Mouse (Mus musculus) v-Abl transformed pro-B cells (cell line): ENCODE measurements around the gene Snx13.

ENCODE experiments used
- in situ Hi-C, 2 experiments: fragments of 400-800 bp; cut with MboI; formaldehyde crosslinking; loops; one replicate each; pipeline ENCODE4 v1.15.1; 2025; ENCODE audit not compliant: unreplicated experiment in 2 of 2

The Snx13 gene

DNA sequence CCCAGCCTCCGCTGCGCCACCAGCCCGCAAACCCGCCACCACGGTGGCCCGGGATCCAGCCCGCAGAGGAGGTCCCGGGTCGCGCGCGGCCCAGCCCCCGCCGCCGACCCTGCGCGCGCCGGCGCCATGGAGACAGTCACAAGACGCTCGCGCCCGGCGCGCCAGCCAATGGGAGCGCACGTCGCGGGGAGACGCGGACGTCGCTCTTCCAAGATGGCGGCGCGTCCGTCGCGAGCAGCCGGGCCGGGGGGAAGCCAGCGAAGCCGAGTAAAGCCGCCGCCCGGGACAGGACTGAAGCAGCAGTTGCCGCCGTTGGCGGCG, at the start of gene Snx13:
TSS of gene Snx13 (plus strand) at position 188 of the 321 bp plus-strand sequence.
- in situ Hi-C loops: loop anchor here (10.0 to 25.0 kb wide), 3 partner anchors 98 to 1735 kb away; no protein-coding TSS in a partner anchor

DNA sequence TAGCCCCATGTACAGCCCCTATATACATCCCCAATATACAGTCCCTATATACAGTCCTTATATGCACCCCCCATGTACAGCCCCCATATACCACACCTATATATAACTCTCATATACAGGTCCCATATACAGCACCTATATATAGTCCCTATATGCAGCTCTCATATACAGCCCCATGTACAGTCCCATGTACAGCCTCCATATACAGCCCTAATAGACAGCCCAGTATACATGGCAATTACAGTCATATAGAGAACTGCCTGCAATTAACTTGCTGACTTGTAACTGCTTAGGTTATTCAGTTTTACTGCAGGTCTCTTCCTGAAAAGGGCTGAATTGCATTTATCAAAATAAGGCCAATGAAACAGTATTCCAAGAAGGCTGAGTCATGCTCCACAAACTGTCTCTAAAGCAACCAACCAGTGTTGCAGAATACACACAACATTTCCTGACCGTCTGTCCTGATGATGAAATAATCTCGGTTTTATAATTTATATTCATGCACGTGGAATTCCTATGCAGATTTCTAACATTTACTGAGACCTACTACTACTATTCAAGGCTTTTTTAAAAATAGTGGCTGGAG, 49.3 kb upstream of the Snx13 start:
- in situ Hi-C loops: no loop called here

DNA sequence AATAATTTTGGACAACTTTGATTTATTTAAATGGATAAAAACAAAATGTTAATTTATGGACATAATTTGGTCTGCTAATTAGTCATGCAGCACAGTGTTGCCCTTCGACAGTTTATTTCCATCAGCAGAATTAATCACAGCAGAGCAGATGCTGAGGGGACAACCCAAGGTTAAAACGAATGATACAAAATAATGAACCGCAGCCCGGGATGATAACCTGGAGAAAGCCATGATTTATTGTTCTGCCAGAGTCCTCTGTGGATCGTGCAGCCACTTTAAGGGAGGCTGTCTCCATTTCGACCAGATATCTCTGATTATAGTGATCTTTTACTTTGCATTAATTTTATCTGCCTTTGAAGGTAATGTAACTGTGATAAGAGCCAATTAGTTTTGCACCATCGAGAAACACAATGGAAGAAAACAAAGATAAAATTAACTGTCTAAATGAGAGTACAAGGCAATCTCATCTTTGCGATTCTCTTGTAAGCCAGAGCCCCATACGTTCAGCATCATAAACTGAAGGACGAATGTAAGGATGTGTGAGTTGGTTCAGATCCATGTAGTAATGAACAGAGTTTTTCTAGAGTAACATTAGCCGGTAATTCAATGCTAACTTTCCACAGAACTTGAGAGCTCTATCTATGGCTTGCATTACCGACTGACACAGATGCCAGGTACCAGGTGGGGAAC, 48.1 kb upstream of the Snx13 start:
- in situ Hi-C loops: no loop called here

DNA sequence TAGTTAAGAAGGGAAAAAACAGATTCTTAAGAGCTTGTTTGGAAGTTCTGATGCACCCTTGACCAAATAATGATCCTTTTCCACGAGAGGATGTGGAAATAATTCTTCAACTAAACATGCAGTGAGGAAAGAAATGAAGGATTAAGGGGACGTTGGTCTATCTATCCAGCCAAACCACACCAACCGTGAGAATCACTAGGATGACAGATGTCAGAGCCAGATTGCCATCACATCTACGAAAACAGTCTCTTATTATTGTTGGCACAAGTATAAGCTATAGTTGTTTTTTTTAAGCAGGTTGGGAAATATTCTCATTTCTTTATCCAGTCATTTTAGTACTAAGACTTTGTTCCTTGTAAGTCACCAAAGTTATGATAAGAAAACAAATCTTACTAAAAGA, 46.7 kb upstream of the Snx13 start:
- in situ Hi-C loops: no loop called here

DNA sequence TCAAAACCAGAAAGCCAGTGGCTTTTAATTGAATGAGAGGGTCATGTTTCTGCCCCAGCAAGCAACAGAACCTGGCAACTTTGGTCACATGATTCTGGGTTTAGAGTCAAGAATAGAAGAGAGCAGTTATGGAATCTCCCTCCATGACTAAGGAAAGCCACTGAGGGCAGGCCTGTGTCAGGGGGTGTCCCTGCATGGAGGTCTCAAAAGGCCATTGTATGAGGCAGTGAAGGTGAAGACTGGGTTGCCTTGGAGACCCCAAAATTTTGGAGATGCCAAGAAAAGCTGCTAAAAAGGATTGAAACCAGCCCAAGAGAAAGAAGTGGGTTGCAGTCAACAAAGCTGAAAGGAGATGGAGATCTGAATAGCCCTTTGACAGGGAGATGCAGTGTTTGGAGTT, 41.2 kb upstream of the Snx13 start:
- in situ Hi-C loops: no loop called here

DNA sequence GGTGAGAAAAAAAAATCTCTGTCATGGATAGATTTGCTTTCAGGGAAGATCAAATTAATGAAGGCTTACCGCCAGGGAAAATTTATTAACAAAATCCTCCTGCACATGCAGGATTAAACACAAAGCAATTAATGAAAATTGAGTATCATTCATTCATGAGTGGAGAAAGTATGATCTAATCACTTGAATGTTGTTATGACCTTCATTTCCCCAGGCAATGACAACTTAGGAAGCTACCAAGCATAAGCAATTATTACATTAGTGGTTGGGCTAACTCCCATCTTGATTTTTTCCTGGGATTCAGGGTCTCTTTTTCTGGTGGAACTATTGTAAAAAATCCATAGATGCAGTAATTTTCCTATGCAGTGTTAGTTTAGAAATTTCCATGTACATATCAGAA, 39.1 kb upstream of the Snx13 start:
- in situ Hi-C loops: no loop called here

DNA sequence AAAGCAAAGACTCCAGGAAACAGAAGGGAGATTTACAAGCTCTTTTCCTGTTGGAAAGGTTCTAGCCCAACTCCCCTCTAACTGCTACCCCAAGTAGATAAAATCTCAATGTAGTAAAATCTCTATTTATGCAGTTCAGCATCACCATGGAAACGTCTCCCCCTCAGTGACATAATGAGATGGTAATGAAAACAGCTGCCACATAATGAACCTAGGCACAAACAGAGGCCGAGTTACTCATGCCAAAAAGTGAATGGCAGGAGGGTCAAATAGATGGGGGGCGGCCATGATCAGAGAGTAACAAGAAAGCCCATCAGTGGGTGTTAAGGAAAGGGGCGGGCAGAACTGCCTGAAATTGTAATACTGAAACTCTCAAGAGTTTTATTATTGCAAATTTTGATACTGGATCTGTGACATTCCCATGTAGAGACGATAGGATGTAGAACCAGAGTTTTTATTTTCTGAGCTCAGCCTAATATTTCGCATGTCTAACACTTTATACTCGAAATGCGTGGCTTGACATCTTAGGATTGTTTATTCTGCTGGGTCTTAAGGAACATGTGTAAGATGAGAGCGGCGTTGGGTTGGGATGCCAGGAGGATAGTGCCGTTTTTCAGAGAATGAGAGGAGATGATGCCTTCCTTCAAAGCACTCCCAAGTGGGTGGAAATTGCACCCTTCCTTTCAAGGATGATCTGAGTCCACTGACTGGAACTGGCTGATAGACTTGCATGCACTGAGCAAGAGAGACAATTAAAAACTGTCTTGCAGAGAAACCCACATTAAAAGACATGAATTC, 38.4 kb upstream of the Snx13 start:
- in situ Hi-C loops: no loop called here

DNA sequence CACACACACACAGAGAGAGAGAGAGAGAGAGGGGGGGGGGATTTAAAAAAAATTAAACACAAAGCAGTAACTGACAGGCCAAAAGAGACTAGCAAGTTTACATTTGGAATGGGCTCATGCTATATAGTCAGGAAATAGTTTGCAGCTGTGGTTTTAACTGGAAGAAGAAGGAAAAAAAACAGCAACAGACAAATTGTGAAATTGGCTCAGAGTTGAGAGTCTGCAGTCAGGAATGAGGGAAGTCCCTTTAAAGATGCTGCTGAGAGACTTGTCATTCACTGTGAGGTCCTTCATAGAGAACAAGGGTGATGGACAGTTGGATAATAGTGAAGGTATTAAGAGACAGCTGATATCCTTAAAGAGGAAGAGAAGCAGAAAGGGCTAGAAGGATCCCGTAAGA, 35.5 kb upstream of the Snx13 start:
- in situ Hi-C loops: loop anchor here in 1 of 2 experiments (10.0 kb wide), 1 partner anchor 347 kb away; no protein-coding TSS in a partner anchor

DNA sequence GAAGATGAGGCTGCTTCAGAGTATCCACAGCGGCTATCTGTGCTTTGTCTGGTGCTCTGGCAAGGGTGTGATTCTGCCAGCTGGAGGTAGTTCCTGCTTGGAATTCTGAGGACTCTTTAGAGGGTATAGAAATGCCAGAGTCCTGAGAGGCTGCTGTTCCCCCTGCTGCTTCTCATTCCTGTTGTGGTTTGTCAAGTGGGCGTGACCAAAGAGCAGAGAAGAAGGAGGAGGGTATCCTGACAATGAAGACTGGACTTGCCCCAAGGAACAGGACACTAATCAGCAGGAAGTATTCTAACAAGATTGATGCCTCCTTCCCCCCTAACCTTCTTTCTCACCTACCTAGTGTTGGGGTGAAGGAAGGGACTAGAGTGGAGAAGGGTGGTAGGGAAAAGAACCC, 33.0 kb upstream of the Snx13 start:
- in situ Hi-C loops: loop anchor here in 1 of 2 experiments (10.0 kb wide), 1 partner anchor 349 kb away; no protein-coding TSS in a partner anchor

DNA sequence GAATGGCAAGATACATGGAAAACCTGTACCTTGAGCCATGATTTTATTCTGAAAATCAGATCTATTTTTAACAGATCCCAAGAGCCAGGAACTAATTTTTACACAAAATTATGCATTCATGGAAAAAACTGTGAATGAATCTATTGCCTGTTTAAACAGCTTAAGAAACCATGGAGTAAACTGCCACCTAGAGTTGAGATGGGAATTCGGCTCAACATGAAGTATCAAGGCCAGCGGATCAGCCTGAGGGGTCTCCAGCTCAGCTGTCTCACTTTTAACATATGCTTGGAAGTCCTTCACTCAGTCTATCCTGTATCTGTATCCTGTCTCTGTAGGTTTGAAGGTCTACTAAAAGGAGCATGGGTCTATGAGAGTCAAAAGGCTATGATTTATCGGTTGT, 30.9 kb upstream of the Snx13 start:
- in situ Hi-C loops: loop anchor here in 1 of 2 experiments (10.0 kb wide), 1 partner anchor 351 kb away; no protein-coding TSS in a partner anchor

DNA sequence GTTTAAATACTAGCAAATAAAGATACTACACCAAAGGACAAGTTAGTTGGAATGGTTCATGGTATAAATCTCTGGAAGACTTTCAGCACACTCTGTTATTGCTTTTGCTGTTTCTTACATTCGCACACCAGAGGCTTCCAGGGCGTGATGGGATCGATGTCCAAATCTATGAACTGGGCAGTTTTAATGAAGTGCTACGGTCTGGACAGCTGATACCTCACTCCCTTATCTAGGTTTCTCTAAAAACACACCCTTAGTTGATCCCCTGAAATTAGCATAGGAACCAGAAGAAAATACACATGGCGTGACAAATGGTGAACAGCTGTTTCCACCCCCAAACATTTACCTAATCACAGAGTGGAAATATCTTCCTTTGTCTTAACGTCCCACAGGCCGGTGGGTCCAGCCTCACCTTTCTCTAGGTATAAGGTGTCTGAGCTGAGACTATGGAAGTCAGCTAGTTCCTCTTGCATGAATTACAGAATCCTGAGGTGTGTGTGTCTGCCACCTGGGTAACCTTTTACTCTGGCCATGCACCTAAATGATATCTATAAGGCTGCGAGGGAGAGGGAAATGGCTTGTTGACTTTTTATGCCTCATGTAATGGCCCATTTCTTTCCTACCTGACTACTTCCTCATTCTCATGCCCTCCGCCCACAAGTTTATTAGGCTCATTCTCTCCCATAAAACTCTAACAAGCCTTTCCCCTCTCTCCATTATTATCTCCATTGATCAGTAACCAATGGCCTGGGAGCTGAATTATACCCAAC, 30.3 kb upstream of the Snx13 start:
- in situ Hi-C loops: loop anchor here in 1 of 2 experiments (10.0 kb wide), 1 partner anchor 352 kb away; no protein-coding TSS in a partner anchor

DNA sequence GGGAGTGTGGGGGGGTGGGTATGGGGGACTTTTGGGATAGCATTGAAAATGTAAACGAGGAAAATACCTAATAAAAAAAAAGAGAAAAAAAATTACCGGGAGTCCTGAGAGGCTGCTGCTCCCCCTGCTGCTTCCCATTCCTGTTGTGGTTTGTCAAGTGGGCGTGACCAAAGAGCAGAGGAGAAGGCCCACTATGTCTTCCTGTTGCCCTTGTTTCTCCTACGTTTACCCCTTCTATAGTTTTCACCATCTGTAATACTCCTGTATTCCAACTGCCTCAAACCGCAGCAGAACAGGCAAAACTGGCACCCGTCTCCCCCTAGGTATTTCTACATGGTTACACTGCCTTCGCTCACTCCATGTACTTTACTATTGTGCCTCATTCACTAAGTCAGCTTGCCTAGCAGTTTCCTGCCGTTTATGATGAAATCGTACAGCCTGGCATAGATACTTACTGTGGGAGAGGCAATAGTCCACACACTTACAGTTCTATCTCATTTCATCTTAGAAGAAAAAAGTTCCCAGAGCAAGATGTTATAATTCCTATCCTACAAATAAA, 28.2 kb upstream of the Snx13 start:
- in situ Hi-C loops: loop anchor here in 1 of 2 experiments (10.0 kb wide), 1 partner anchor 354 kb away; no protein-coding TSS in a partner anchor

DNA sequence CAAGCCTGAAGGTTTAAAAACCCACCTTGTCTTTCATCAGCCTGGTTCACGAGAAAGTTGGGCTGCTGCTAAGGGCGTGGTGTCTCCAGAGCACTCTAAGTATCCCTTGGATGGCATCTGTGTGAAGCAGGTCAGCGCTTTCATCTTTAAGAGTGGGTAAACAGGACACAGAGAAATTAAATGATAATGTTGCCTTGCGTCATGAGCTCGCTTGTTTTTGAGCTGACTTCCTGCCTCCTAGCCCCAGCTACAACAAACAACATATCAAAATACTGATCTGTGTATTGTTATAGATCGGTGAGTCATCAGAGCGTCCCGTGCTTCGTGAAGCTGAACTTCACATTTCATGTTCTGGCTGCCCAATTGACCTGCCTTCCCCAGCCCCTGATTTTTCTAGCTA, 25.7 kb upstream of the Snx13 start:
- in situ Hi-C loops: no loop called here

DNA sequence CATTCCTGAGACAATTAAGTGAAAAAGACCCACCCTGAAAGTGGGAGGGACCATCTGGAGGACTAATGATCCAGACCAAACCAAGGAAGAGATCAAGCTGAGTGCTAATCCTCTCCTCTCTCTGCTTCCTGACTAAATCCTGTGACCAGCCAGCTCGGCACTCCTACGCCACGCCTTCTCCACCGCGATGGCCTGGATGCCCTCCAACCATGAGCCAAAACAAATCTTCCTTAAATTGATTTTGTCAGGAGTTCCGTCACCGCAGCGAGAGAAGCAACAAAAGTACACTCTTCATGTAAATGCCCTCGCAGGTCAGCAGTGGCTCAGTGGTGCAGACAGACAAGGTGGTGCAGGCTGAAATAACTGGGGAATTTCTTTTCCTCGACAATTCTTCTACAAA, 24.9 kb upstream of the Snx13 start:
- in situ Hi-C loops: no loop called here

DNA sequence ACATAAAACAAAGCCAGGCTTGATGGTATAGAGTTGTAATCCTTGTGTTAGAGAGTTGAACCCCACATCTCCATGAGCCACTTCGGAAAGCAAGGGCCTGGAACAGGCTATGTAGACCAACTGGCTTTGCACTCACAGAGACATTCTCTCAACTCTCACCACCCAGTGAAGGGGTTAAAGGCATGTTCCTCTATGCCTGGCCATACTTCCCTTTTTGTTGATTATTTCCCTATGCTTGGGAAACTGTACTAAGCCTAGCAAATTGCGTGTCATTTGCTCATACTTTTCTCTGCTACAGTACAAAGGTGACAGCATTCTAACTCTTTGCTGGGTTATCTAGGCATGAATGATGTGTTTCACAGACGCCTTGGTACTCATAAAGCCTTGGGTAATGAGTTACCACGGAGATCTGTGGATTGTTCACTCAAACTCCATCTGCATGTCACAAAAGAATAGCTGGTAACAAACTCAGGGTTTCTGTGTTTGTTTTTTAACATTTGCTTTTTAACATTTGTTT, 21.0 kb upstream of the Snx13 start:
- in situ Hi-C loops: loop anchor here in 1 of 2 experiments (25.0 kb wide), 1 partner anchor 1714 kb away; no protein-coding TSS in a partner anchor

DNA sequence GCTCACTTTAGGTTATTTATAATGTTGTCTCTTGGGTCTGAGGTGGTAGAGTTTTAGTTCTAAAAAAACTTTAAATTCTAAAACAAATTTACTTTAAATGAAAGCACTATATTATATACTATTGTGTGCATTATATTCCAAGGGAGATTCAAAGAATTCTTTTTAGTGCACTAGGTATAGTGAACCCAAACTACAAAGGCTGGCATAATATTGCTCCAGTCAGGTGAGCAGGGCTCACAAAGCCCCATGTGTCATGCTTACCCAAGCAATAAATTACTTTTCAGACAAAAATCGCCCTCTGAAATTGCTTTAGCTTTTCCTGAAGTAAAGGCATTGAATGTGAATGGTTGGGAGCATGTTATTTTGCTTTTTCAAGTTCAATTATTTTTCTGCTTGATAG, 19.5 kb upstream of the Snx13 start:
- in situ Hi-C loops: loop anchor here in 1 of 2 experiments (25.0 kb wide), 1 partner anchor 1715 kb away; no protein-coding TSS in a partner anchor

DNA sequence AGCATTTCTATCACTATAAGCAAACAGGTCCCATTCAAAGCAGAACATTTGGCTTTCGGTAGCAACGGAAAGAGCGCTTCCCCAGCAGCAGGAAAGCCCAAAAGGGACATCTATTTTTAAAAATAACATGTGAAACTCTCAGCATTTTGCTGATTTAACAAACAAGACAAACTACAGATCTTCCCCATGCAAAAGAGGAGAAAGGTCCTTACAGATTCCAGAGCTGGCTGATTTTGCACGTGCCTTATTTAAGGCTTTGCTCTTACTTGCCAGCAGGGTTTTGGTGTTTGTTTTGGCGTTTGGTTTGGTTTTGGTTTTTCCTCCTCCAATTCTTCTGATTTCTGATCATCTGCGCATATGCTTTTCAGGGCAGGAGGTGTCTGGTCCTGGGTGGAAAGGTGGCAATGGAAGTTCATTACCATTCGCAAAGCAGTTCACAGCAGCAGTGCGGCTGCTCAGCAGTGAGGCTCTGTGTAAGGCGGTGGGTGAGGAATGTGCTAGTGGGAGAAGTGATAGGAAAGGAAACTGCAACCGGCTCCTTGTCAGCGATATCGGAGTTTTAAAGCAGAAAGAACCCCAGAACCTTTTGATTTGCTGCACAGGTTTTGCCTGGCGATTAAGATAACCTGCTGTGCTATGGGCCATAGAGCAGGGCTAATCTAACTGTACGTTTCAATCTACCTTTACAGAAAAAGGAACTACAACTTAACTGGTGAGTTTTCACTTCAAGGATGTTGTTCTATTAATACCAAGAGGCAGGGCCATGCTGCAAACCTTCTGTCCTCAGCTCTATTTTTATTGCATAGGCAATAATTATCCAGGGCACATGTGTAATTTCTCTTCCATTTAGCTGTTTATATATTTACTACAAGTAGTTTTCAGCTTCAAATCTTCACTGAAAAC, 8.1 kb upstream of the Snx13 start:
- in situ Hi-C loops: loop anchor here in 1 of 2 experiments (25.0 kb wide), 1 partner anchor 1727 kb away; no protein-coding TSS in a partner anchor

DNA sequence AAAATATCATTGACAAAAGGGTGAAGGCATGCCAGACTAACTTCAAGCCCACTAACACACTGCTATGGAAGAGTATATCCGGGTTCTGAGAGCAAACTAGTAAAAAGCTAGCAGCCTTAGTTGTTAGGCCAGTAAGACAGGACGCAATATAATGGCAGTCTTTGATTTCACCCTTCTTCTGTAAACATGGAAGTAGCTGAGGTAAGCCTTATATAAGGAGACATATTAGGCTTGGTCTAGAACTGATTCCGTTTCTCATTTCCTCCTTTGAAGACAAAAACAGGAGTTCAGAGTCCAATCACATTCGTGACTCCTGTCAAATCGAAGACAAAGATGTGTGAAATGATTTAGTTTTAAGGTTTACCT, 7.4 kb upstream of the Snx13 start:
- in situ Hi-C loops: loop anchor here in 1 of 2 experiments (25.0 kb wide), 1 partner anchor 1727 kb away; no protein-coding TSS in a partner anchor

DNA sequence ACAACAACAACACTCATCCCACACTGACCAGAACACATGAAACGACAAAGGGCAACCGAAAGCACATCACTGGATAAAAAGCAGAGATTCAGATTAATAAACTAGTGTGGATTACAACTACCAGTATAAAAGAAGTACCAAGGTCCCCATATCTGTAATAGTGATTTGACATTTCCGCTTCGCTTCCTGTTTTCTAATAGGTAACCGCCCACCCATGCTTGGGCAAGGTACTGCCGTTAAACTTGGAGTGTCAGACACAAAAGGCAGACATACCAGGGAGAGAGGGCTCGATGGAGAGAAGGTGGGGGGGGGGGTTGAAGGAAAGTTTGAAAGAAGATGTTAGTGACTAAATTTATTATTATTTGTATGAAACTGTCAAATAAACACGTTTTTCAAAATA, 5.0 kb upstream of the Snx13 start:
- in situ Hi-C loops: loop anchor here (10.0 to 25.0 kb wide), 3 partner anchors 103 to 1730 kb away; no protein-coding TSS in a partner anchor
